Mouse (Mus musculus) testis, adult 2 months (tissue): ENCODE results near the gene Cend1. TPM values are rescaled to one million over a fixed set of nuclear protein-coding genes. Genes with fewer than 3 reads are reported as not detected.

ENCODE experiments used
- H3K27ac ChIP-seq: fragments of 200-500 bp; 2 replicates; pipeline ENCODE4 v1.5.1; 2012; ENCODE audit warnings: low read depth, low read length; ENCODE audit not compliant: control insufficient read depth, insufficient read depth
- H3K27me3 ChIP-seq: fragments of 200-500 bp; 2 replicates; pipeline ENCODE4 v1.6.1; 2012; ENCODE audit warnings: mild to moderate bottlenecking, low read length, moderate library complexity; ENCODE audit not compliant: control insufficient read depth, insufficient read depth
- H3K36me3 ChIP-seq: fragments of 200-500 bp; 2 replicates; pipeline ENCODE4 v1.6.1; 2012; ENCODE audit warnings: mild to moderate bottlenecking, low read length; ENCODE audit not compliant: control insufficient read depth, insufficient read depth
- H3K4me1 ChIP-seq: fragments of 200-500 bp; 2 replicates; pipeline ENCODE4 v1.6.1; 2012; ENCODE audit warnings: low read length; ENCODE audit not compliant: control insufficient read depth, insufficient read depth
- H3K4me3 ChIP-seq: fragments of 200-500 bp; 2 replicates; pipeline ENCODE4 v1.5.1; 2012; ENCODE audit warnings: low read depth, mild to moderate bottlenecking, low read length, moderate library complexity, mixed read lengths; ENCODE audit not compliant: control insufficient read depth
- CTCF ChIP-seq: fragments of 200-500 bp; IDR thresholded peaks from 2 replicates; pipeline ENCODE4 v1.5.1; 2012; ENCODE audit warnings: low read depth, mild to moderate bottlenecking, inconsistent platforms, low read length, moderate library complexity; ENCODE audit not compliant: control insufficient read depth, insufficient read depth, insufficient replicate concordance
- POLR2A ChIP-seq: fragments of 200-500 bp; IDR thresholded peaks from 2 replicates; pipeline ENCODE4 v1.6.1; 2012; ENCODE audit warnings: low read depth, mild to moderate bottlenecking, inconsistent platforms, low read length, moderate library complexity; ENCODE audit not compliant: control insufficient read depth
- polyA plus RNA-seq: library from polyadenylated mRNA; depleted of rRNA; stranded (reverse); fragments of >200 nt; gene quantifications from 2 replicates; pipeline ENCODE4 v1.2.3, GENCODE M21; 2012

The Cend1 gene
- polyA plus RNA-seq, 1 experiment = 0.48 TPM

DNA sequence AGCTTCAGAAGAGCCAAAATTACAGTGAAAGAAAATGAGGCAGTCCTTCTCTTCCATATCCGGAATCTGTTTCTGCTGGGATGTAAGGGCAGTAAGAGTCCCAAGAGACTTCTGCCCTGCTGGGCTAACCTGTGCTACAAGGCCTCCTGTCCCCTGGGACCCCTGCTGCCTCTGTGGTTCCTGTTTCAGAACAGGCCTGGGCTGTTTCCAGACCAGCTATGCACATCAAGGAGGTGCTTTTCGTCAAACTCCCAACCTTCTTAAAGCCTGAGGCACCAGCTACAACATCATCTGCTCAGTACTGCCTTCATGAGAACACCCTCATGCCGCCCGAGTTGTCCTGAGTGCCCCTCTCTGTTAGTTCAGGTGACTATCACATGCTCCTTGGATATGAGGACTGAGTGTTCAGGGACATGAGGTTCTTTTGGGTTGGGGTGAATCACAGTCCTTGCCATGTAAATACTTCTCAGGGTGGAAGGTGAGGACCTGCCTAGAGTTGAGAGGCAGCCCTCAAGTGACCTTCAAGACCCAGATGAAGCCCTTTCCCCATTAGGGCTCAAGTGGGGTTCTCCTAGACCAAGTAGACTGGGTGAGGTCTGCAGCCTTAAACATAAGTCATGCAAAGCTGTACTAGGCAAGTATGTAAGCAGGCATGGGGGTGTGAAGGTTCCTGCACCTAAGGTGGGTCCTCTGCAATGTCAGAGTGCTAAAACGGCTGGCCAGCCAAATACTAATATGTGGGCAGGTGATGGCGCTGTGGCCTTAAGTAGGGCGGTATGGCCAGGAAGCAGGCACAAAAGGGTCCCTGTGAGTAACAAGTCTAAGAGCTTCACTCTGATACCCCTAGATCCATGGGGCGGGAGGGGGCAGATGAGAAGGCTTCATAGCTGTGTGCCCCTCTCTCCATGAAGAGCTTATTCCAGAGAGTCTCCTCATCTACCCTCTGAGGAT lies 11.3 kb downstream of the Cend1 start:
- Histone ChIP-seq H3K36me3 (no peaks in the 10 kb centered on the region), H3K4me1 (peaks cover 9% of the 10 kb centered on the region), H3K27ac (no peak overlapping the region), H3K27me3 (no peaks in the 10 kb centered on the region), H3K4me3 (no peak overlapping the region)
- TF ChIP-seq POLR2A (no peak), CTCF (no peak)

DNA sequence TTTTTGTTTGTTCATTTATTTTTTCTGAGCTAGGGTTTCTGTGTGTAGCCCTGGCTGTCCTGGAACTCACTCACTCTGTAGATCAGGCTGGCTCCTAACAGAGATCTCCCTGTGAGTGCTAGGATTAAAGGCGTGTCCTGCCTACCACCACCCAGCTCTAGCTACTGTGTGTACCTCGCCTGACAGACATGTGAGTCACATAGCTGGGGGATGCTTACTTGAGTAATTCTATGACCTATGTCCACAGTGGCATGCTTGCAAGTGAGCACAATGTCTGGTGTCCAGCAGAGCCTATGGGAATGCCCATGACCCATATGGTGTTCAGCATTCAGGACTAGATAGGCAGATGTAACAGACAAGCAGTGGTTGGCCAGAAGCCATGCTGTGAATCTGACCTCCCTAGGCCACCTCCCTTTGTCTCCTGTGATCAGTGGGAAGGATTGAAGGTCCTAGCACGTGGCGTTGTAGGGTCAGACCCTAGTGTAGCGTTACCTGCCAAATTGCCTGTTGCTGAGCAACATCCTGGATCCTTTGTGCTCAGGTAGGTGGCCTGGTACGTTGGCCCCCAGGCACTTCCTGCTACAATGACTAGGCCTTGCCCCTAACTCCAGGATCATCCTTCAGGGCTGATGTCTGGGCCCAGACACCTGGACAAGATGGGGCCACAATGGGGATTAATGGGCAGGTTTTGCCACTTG lies 13.0 kb downstream of the Cend1 start:
- H3K27ac ChIP-seq = no peak overlapping the region
- TF ChIP-seq POLR2A (no peak), CTCF (0 out of 2 replicates have a peak, but pooled peaks have one; percentile 18)
- H3K4me3 ChIP-seq = no peak overlapping the region
- peaks cover 9% of the 10 kb centered on the region for H3K4me1 ChIP-seq
- no peaks in the 10 kb centered on the region for H3K27me3 ChIP-seq
- no peaks in the 10 kb centered on the region for H3K36me3 ChIP-seq

DNA sequence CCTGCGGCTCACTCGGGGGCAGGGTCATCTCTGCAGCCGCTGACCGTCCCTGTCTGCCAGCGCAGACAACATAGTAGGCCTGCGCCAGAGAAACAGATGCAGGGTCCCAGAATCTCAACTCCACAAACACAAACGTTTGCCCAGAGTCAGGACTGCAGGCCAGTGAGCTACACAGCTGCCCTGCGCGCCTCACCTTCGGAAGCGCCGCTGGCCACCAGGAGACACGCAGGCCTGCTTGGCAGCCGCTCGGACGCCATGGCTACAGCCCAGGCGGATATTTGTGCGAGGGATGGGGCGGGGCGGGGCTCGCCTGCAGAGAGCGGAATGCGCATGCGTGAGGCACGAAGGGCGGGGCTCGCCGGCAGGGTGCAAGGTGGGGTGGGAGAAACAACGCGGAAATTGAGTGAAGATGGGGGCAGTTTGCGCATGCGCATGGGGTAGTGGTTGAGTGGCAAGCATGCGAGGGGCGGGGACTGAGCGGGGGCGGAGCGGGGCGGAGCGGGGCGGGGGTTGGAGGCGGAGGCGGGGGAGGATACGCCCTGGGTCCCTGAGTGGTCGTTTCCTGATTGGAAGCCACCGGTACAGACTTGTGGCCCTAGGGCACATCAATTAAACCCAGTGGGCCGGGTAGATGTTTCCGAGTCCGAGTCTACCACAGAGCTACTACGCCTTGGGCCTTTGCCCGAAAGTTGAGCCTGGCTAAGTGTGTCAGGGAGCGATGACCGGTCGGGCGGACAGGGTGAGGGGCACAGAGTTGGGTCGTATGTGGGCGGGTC lies 15.3 kb downstream of the Cend1 start, which contains the start of gene Gatd1:
Gatd1 (minus strand) TSS at position 328 of the 776 bp plus-strand sequence.
- Histone ChIP-seq H3K36me3 (no peaks in the 10 kb centered on the region), H3K4me3 (peak within 1 kb of the TSS; percentile 96), H3K27me3 (no peaks in the 10 kb centered on the region), H3K27ac (peak within 1 kb of the TSS; percentile 91), H3K4me1 (peaks cover 9% of the 10 kb centered on the region)
- TF ChIP-seq POLR2A (peak; percentile 80), CTCF (no peak)

DNA sequence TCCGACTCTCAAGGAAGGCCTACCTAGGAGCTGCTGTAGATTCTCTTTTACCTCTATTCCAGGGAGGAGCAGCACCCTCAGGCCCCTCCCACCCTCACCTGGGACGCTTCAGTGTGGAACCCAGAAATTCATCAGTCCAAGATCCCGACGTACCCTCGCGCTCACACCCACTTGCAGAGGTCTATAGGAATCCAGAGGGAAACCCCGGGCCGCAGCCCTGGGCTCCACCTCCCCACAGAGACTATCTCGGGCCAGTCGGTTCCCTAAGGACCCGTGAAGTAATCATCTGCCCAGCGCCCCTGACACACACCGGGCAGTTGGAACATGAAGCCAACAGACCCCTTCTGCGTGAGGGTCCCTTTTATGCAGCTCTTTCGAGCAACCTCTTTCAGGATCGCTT lies 16.0 kb downstream of the Cend1 start:
- Histone ChIP-seq H3K27me3 (no peaks in the 10 kb centered on the region), H3K36me3 (0 out of 2 replicates have a peak, but pooled peaks cover 2% of the 10 kb centered on the region), H3K27ac (peak overlapping the region; percentile 89), H3K4me1 (peaks cover 9% of the 10 kb centered on the region), H3K4me3 (peak overlapping the region; percentile 96)
- TF ChIP-seq POLR2A (no peak), CTCF (no peak)

DNA sequence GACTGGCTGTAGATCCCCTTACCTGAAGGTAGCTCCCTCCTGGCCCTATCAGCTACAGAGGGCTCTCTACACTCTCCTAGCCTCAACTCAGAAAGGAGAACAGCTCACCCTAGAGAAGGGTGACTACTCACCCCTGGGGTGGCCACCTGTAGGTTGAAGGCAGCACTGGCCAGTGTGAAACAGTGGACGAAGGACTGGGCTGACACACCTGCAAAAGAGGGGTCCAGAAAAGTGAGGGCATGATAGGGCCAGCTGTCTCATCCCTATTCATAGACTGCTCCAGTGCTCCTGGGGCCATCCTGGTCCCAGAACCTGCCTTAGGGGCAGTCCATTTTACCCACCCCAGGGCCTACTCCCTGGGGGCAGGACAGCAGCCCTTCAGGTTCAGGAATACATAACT lies 17.6 kb downstream of the Cend1 start:
- TF ChIP-seq CTCF = no peak
- no peak for TF ChIP-seq POLR2A
- Histone ChIP-seq H3K4me1 (peaks cover 9% of the 10 kb centered on the region), H3K4me3 (no peak overlapping the region), H3K27me3 (no peaks in the 10 kb centered on the region), H3K27ac (no peak overlapping the region), H3K36me3 (0 out of 2 replicates have a peak, but pooled peaks cover 2% of the 10 kb centered on the region)

DNA sequence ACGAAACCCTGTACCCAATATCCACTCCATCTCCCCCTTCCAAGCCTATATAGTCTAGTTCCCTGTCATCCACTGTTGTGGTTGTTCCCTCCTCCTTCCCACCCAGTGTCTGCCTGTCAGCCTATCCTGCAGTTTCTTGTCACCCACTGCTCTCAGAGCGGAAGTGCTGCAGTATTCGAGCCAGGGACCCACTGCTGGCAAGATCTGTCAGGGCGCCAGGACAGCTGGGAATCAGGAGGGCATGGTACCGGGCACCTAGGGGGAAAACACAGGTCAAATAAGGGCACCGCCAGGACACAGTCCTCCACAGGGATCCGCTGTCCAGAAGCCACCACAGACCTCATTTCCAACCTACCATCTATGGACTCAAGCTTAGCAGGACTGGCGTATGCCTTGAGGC lies 18.7 kb downstream of the Cend1 start:
- Histone ChIP-seq H3K27ac (no peak overlapping the region), H3K36me3 (0 out of 2 replicates have a peak, but pooled peaks cover 2% of the 10 kb centered on the region), H3K4me1 (peaks cover 9% of the 10 kb centered on the region), H3K4me3 (no peak overlapping the region), H3K27me3 (no peaks in the 10 kb centered on the region)
- no peak for TF ChIP-seq POLR2A
- TF ChIP-seq CTCF = no peak
